Mouse (Mus musculus): ENCODE data around the gene Ccdc24. TPM values are rescaled to one million over a fixed set of nuclear protein-coding genes. Genes with fewer than 3 reads are reported as not detected.
A peak's percentile ranks its signal among the peaks of the same experiment; 100 is the strongest.

Ccdc24 gene
- polyA plus RNA-seq, 1 experiment: 1.8 TPM

- 51% methylated on average over 8 of the region's 8 CpGs for WGBS
- TF ChIP-seq POLR2A (IDR thresholded peaks at IDR 0.05; ENCODE audit: borderline replicate concordance, insufficient read depth, low read length) (no peak), CTCF (IDR thresholded peaks at IDR 0.05; ENCODE audit: borderline replicate concordance, insufficient read depth, low read depth, low read length) (no peak)
- peaks cover 28% of the 10 kb centered on the region for H3K4me1 ChIP-seq (ENCODE audit: control insufficient read depth, insufficient read depth, low read length)
These were observed 18.4 kb upstream of the Ccdc24 start for GRCm38 (mm10) chr4:117890750-117891149.

DNA sequence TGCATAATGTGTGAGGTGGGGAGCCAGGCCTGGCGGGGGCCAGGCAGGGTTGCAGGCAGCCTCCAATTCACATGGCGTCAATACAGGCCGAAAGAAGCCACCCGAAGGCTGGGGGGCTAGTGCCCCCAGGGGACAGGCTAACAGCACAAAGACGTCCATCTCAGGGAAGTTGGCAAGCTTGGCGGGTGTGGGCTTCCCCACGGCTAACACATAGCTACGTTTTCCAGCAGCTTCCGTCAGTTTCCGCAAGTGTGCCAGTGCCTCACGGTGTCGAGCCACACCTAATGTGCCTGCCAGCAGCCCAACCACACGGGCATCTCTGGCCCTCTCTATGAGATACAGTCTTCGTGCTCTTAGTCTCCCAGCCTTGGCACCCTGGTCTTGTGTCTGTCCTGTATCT, 17.7 kb upstream of the Ccdc24 start:
- Histone ChIP-seq H3K4me3 (replicated peaks; ENCODE audit: insufficient read depth, low read depth, low read length) (no peak overlapping the region), H3K4me1 (ENCODE audit: control insufficient read depth, insufficient read depth, low read length) (peaks cover 24% of the 10 kb centered on the region), H3K27ac (ENCODE audit: insufficient read depth, low read length) (no peak overlapping the region), H3K27me3 (ENCODE audit: control insufficient read depth, insufficient read depth, low read length) (no peaks in the 10 kb centered on the region)
- DNase-seq: no peak
- no peak for TF ChIP-seq CTCF (IDR thresholded peaks at IDR 0.05; ENCODE audit: borderline replicate concordance, insufficient read depth, low read depth, low read length)
- WGBS: 81% methylated on average over 14 of the region's 14 CpGs

More at GRCm38 (mm10) chr4:117890750-117891149, 18.4 kb upstream of the Ccdc24 start:
- H3K27me3 ChIP-seq (ENCODE audit: control insufficient read depth, insufficient read depth, low read length): no peaks in the 10 kb centered on the region
- H3K4me3 ChIP-seq (replicated peaks; ENCODE audit: insufficient read depth, low read depth, low read length): no peak overlapping the region
- H3K27ac ChIP-seq (ENCODE audit: insufficient read depth, low read length): no peak overlapping the region
- no peak for DNase-seq

- no peak overlapping the region for H3K4me3 ChIP-seq (replicated peaks; ENCODE audit: insufficient read depth, low read depth, low read length)
- peaks cover 22% of the 10 kb centered on the region for H3K4me1 ChIP-seq (ENCODE audit: control insufficient read depth, insufficient read depth, low read length)
- DNase-seq: no peak
- 91% methylated on average over 15 of the region's 15 CpGs for WGBS
- H3K27me3 ChIP-seq (ENCODE audit: control insufficient read depth, insufficient read depth, low read length): no peaks in the 10 kb centered on the region
- no peak for TF ChIP-seq POLR2A (IDR thresholded peaks at IDR 0.05; ENCODE audit: borderline replicate concordance, insufficient read depth, low read length)
- no peak overlapping the region for H3K27ac ChIP-seq (ENCODE audit: insufficient read depth, low read length)
These were observed 17.1 kb upstream of the Ccdc24 start for GRCm38 (mm10) chr4:117889471-117889870.

DNA sequence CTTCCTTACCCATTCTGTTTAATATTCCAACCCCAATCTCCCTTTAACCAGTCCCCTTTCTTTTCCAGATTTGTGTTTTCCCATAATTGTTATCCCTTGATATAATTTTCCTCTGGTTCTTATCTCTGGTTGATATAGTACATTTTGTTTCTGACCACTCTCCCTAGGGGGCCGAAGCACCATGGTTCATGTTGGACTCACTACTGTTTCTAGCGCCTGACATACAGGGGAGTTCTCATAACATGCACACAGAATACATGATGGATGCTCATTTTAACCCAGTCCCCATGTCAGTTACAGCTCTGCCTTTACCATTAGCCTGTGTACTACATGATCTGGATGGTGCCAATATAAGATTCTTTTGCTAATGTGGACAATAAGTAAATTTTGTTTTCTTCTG, 15.6 kb upstream of the Ccdc24 start:
- Histone ChIP-seq H3K27me3 (ENCODE audit: control insufficient read depth, insufficient read depth, low read length) (no peaks in the 10 kb centered on the region), H3K4me1 (ENCODE audit: control insufficient read depth, insufficient read depth, low read length) (peaks cover 22% of the 10 kb centered on the region), H3K4me3 (replicated peaks; ENCODE audit: insufficient read depth, low read depth, low read length) (no peak overlapping the region), H3K27ac (ENCODE audit: insufficient read depth, low read length) (no peak overlapping the region)
- no peak for DNase-seq
- TF ChIP-seq POLR2A (IDR thresholded peaks at IDR 0.05; ENCODE audit: borderline replicate concordance, insufficient read depth, low read length): no peak
- no peak for TF ChIP-seq CTCF (IDR thresholded peaks at IDR 0.05; ENCODE audit: borderline replicate concordance, insufficient read depth, low read depth, low read length)
- WGBS: 75% methylated on average over 2 of the region's 2 CpGs

DNA sequence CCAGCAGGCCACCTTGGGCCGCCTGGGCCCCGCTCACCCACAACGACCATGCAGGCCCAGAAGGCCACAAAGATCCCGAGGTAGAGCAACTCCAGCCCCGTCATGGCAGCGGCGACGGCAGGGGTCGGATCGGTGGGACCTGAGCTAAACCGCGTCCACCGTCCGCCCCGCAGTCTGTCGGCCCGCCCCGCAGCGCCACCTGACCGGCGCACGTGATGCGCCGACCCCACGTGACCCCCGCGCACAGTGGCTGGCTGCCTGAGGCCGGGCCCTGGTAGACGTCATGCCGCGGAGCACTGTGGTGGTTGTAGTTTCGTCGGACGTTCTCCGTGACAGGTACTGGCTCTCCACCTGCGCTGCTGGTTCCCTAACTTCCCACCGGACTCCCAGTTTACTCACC, 14.8 kb upstream of the Ccdc24 start, which contains the start of gene Atp6v0b:
TSS of gene Atp6v0b (minus strand) at position 201 of the 400 bp plus-strand sequence.
- TF ChIP-seq CTCF (IDR thresholded peaks at IDR 0.05; ENCODE audit: borderline replicate concordance, insufficient read depth, low read depth, low read length) (no peak), POLR2A (IDR thresholded peaks at IDR 0.05; ENCODE audit: borderline replicate concordance, insufficient read depth, low read length) (peak; percentile 88)
- H3K4me3 ChIP-seq (replicated peaks; ENCODE audit: insufficient read depth, low read depth, low read length): peak within 1 kb of the TSS; percentile 93
- H3K4me1 ChIP-seq (ENCODE audit: control insufficient read depth, insufficient read depth, low read length): peaks cover 22% of the 10 kb centered on the region
- H3K27me3 ChIP-seq (ENCODE audit: control insufficient read depth, insufficient read depth, low read length): no peaks in the 10 kb centered on the region
- peak within 1 kb of the TSS; percentile 49; the same call in 1 of the 2 replicates for H3K27ac ChIP-seq (ENCODE audit: insufficient read depth, low read length)
- peak; percentile 96 for DNase-seq
- under 1% methylated on average over 37 of the region's 37 CpGs for WGBS

DNA sequence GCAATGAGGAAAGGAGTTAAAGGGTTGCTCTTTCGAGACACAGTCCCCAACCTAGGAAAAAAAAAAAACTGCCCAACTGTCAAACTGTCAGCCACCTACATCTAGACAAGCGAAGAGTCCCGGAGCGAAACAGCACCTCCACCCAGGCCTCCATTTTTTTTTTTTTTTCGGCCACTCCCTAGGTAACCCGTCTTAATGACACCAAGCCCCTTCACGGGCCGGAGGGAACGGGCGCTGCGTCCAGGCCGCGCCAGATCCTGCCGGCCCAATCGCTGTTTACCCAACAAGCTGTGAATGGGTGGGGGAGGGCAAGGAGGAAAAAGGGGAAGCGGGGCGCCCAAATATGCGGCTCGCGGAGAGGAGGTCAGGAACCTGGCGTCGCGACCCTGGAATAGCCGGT, 14.3 kb upstream of the Ccdc24 start:
- H3K27ac ChIP-seq (ENCODE audit: insufficient read depth, low read length): peak overlapping the region; percentile 49; the same call in 1 of the 2 replicates
- no peaks in the 10 kb centered on the region for H3K27me3 ChIP-seq (ENCODE audit: control insufficient read depth, insufficient read depth, low read length)
- no peak for DNase-seq
- H3K4me1 ChIP-seq (ENCODE audit: control insufficient read depth, insufficient read depth, low read length): peaks cover 22% of the 10 kb centered on the region
- TF ChIP-seq POLR2A (IDR thresholded peaks at IDR 0.05; ENCODE audit: borderline replicate concordance, insufficient read depth, low read length): no peak
- no peak for TF ChIP-seq CTCF (IDR thresholded peaks at IDR 0.05; ENCODE audit: borderline replicate concordance, insufficient read depth, low read depth, low read length)
- under 1% methylated on average over 24 of the region's 24 CpGs for WGBS
- H3K4me3 ChIP-seq (replicated peaks; ENCODE audit: insufficient read depth, low read depth, low read length): peak overlapping the region; percentile 93

- no peaks in the 10 kb centered on the region for H3K27me3 ChIP-seq (ENCODE audit: control insufficient read depth, insufficient read depth, low read length)
- DNase-seq: no peak
- H3K27ac ChIP-seq (ENCODE audit: insufficient read depth, low read length): no peak overlapping the region
- 56% methylated on average over 9 of the region's 9 CpGs for WGBS
- H3K4me1 ChIP-seq (ENCODE audit: control insufficient read depth, insufficient read depth, low read length): peaks cover 19% of the 10 kb centered on the region
- TF ChIP-seq POLR2A (IDR thresholded peaks at IDR 0.05; ENCODE audit: borderline replicate concordance, insufficient read depth, low read length): no peak
- no peak for TF ChIP-seq CTCF (IDR thresholded peaks at IDR 0.05; ENCODE audit: borderline replicate concordance, insufficient read depth, low read depth, low read length)
- peak overlapping the region; percentile 93 for H3K4me3 ChIP-seq (replicated peaks; ENCODE audit: insufficient read depth, low read depth, low read length)
These were observed 13.6 kb upstream of the Ccdc24 start for GRCm38 (mm10) chr4:117885994-117886393.

DNA sequence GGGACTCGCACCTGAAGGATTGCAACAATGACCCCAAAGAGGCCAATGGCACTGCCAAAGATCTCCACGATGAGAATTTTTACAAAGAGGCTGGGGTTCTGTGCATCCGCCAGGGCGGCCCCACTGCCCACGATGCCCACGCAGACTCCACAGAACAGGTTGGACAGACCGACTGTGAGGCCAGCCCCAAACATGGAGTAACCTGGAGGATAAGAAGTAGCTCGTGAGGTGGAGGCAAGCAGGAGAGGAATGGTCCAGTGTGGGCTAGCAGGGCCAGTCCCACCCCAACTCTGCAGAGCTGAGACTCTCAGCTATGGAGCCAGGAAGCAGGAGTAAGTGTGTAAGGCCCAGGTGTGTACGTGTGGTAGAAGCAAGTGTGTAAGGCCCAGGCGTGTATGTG, 12.7 kb upstream of the Ccdc24 start:
- 94% methylated on average over 10 of the region's 10 CpGs for WGBS
- TF ChIP-seq POLR2A (IDR thresholded peaks at IDR 0.05; ENCODE audit: borderline replicate concordance, insufficient read depth, low read length) (no peak), CTCF (IDR thresholded peaks at IDR 0.05; ENCODE audit: borderline replicate concordance, insufficient read depth, low read depth, low read length) (no peak)
- Histone ChIP-seq H3K4me3 (replicated peaks; ENCODE audit: insufficient read depth, low read depth, low read length) (no peak overlapping the region), H3K4me1 (ENCODE audit: control insufficient read depth, insufficient read depth, low read length) (peaks cover 16% of the 10 kb centered on the region), H3K27ac (ENCODE audit: insufficient read depth, low read length) (no peak overlapping the region), H3K27me3 (ENCODE audit: control insufficient read depth, insufficient read depth, low read length) (no peaks in the 10 kb centered on the region)
- no peak for DNase-seq

Measured in cerebellum, adult 2 months (tissue).